Mouse (Mus musculus) kidney, postnatal 0 days (tissue): ENCODE data around the gene Igfbp5. TPM values are rescaled to one million over a fixed set of nuclear protein-coding genes. Genes with fewer than 3 reads are reported as not detected.

Source experiments
- ATAC-seq: fragments of 200-750 bp; cut with Nextera tagmentation; replicated peaks from 2 replicates; pipeline ENCODE4 v1.8.0; 2017; ENCODE audit warnings: low read depth, moderate number of reproducible peaks, moderate TSS enrichment, moderate library complexity; ENCODE audit not compliant: low FRiP score
- DNase-seq: peaks from one replicate; pipeline ENCODE4 v3.0.0-alpha.2; 2016; ENCODE audit warnings: low spot score
- H3K27ac ChIP-seq: fragments of 300-500 bp; sonication (generic); 2 replicates; pipeline ENCODE4 v1.5.1; 2014; ENCODE audit warnings: mild to moderate bottlenecking
- H3K27me3 ChIP-seq: fragments of 300-500 bp; sonication (generic); 2 replicates; pipeline ENCODE4 v1.6.1; 2014; ENCODE audit warnings: low read length, mixed read lengths; ENCODE audit not compliant: insufficient read depth
- H3K36me3 ChIP-seq: fragments of 300-500 bp; sonication (generic); 2 replicates; pipeline ENCODE4 v1.6.1; 2014; ENCODE audit warnings: low read length, mixed read lengths; ENCODE audit not compliant: insufficient read depth
- H3K4me1 ChIP-seq: fragments of 300-500 bp; sonication (generic); replicated peaks from 2 replicates; pipeline ENCODE4 v1.6.1; 2014; ENCODE audit warnings: antibody characterized with exemption, low read length, mixed read lengths; ENCODE audit not compliant: insufficient read depth
- H3K4me2 ChIP-seq: fragments of 300-500 bp; sonication (generic); 2 replicates; pipeline ENCODE4 v1.6.1; 2014; ENCODE audit warnings: mild to moderate bottlenecking, low read length, moderate library complexity, mixed read lengths
- H3K4me3 ChIP-seq: fragments of 300-500 bp; sonication (generic); replicated peaks from 2 replicates; pipeline ENCODE4 v1.5.1; 2014; ENCODE audit warnings: low read depth, low read length
- H3K9ac ChIP-seq: fragments of 300-500 bp; sonication (generic); 2 replicates; pipeline ENCODE4 v1.6.1; 2014; ENCODE audit warnings: low read depth, low read length
- H3K9me3 ChIP-seq: fragments of 300-500 bp; sonication (generic); replicated peaks from 2 replicates; pipeline ENCODE4 v1.6.1; 2016; ENCODE audit warnings: low read length, inconsistent platforms, mixed read lengths
- CTCF ChIP-seq: IDR thresholded peaks from 2 replicates; pipeline ENCODE4 v1.5.1; 2016; ENCODE audit warnings: antibody characterized with exemption, low read depth, mild to moderate bottlenecking, moderate library complexity
- WGBS: fragments of 180-500 bp; shearing (Covaris S2); extraction: QIAGEN DNeasy Blood & Tissue Kit; methylation state at CpG from one replicate; pipeline ENCODE4 v1.1.7; 2014; 5-methylcytosine and 5-hydroxymethylcytosine counted together
- polyA plus RNA-seq: library from polyadenylated mRNA; unstranded; fragments of >200 nt; fragmentation: Nextera tagmentation; extraction: Ambion mirVana; gene quantifications from 2 replicates; pipeline ENCODE4 v1.2.1, GENCODE M21; 2015

Gene Igfbp5
- polyA plus RNA-seq, 1 experiment from 2014 or later = 87.7 TPM

DNA sequence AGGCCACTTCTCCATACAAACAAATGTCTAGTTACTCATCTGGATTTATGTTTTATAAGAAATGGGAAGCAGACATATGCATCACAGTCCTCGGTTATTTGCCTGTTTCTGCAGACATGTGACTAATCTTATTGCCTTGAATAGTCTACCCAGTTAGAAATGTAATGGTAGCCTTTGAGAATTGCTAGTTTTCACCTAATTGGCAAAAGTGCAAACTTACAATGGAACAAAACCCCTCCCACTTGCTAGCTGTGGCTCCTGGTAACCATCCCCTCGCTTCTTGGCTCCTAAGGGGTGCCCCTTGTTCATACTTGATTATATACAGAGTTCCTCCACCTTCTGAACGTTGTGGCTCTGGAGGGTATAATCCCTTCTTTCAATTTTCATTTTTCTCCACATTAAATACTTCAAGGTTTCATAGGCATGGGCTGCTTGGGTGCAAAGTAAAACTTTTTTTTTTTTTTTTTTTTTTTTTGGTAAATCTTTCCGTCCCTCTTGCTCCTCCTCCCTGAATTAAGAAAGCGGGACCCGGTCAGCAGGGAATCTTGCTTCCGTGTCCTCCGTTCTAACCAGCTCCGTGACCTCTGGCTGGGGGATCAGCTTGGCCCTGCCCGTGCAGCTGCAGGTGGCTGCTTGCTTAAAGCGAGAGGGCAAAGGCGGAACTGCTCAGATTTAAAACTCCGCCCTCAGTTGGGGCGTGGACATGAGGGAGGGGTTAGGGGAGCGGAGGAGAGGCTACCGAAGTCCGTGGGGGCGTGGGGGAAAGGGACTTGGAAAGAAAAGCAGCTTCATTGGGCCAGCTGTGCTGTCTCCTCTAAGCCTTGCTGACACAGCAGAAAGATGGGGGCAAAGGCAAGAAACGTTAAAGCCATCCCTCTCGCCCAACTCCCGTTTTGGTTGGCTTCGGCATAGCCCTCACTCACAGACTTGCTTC is 4.7 kb downstream of the Igfbp5 start:
- Histone ChIP-seq H3K4me2 (peak overlapping the region; percentile 91), H3K27me3 (no peaks in the 10 kb centered on the region), H3K9ac (no peak overlapping the region)

DNA sequence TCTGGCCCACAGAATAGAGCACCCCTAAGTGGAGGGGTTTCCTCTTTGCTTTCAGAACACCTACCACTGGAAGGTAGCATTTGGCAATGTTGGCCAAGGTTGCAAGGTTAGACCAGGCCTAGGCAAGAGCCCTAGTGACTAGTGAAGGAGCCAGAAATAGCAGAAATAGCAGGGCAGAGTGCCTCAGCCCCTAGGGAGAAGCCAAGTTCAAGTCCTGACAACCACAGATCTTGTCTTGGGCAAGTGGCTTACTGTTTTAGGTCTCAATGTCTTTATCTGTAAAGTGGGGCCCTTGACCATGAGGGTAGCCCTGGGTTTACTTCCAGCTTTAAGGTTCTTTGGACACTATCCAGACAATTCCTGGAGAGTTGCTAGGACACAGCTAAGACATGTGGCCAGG is 5.4 kb downstream of the Igfbp5 start:
- Histone ChIP-seq H3K4me1 (peaks cover 8% of the 10 kb centered on the region), H3K4me2 (no peak overlapping the region)
- no peak for ATAC-seq

More for the DNA sequence above, 4.7 kb downstream of the Igfbp5 start:
- peak; percentile 62 for ATAC-seq
- TF ChIP-seq CTCF = no peak
- H3K4me3 ChIP-seq = peak overlapping the region; percentile 65
- DNase-seq = peak; percentile 93
- peaks cover 8% of the 10 kb centered on the region for H3K4me1 ChIP-seq
- H3K36me3 ChIP-seq = no peaks in the 10 kb centered on the region
- peak overlapping the region; percentile 75 for H3K27ac ChIP-seq
- WGBS = 7% methylated on average over 22 of the region's 22 CpGs
- no peaks in the 10 kb centered on the region for H3K9me3 ChIP-seq

DNA sequence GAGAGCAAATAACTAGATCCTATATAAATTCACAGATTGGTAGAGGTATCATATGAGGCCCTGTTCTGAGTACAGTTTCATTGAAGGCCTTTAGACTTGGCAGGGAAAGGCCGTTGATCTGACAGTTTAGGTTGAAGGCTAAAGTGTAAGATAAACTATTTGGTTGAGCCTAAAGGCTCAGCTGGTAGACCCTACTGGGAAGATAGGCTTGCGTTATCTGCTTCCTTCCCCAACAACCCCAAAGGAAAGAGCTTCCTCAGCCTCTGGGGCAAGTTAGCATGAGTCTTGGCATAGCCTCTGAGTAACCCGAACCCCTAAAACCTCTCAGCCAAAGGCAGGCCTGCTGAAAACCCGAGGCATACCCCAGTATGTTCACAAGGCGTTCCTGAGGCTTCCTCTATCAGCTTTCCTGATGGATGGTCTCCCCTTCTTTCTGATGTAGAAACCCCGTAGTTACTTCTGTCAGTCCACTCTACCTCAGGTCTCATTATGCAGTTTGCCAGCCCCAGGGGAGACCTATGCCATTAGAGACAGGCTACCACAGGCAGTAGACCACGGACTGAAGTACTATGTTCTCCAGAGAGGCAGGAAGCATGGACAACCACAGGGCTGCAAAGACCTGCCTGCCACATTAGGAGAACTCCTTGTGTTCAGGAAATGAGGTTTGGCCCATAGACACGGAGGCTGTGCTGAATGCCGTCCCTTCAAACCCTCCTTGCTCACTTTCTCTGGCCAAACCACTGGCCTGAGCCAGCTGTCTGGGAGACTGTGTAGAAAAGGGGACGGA is 6.1 kb downstream of the Igfbp5 start:
- Histone ChIP-seq H3K9ac (no peak overlapping the region), H3K9me3 (no peaks in the 10 kb centered on the region), H3K4me2 (no peak overlapping the region), H3K36me3 (no peaks in the 10 kb centered on the region), H3K27me3 (no peaks in the 10 kb centered on the region), H3K4me1 (peaks cover 8% of the 10 kb centered on the region), H3K4me3 (no peak overlapping the region), H3K27ac (no peak overlapping the region; the same call in 1 of the 2 replicates)
- no peak for TF ChIP-seq CTCF
- WGBS = 66% methylated on average over 10 of the region's 10 CpGs
- ATAC-seq (no peak), DNase-seq (no peak)

More for the DNA sequence above, 5.4 kb downstream of the Igfbp5 start:
- Histone ChIP-seq H3K4me3 (no peak overlapping the region), H3K9me3 (no peaks in the 10 kb centered on the region), H3K27ac (no peak overlapping the region), H3K9ac (no peak overlapping the region), H3K36me3 (no peaks in the 10 kb centered on the region), H3K27me3 (no peaks in the 10 kb centered on the region)
- no peak for TF ChIP-seq CTCF
- DNase-seq = no peak

DNA sequence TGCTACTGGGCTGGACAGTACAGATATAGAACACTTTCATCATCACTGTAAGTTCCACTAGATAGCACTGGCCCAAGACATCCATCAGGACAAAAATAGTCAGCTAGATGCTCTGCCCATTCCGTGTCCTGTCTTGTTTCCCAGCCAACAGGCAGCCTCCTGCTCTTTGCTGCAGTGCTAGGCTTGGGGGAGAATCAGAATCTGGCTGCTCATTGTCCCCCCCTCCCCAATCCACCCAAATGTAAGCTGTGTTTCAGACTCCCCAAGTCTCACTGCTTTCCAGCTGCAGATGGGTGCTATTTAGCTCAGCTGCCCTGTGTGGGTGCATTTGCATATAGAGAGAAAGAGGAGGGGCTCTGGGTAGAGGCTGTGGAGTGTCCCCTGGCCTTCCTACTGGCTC is 7.3 kb downstream of the Igfbp5 start:
- H3K9me3 ChIP-seq = no peaks in the 10 kb centered on the region
- H3K4me2 ChIP-seq = no peak overlapping the region
- ATAC-seq (no peak), DNase-seq (no peak)
- no peaks in the 10 kb centered on the region for H3K27me3 ChIP-seq
- peaks cover 4% of the 10 kb centered on the region; the same call in 1 of the 2 replicates for H3K36me3 ChIP-seq
- no peak overlapping the region for H3K27ac ChIP-seq
- peaks cover 8% of the 10 kb centered on the region for H3K4me1 ChIP-seq
- no peak for TF ChIP-seq CTCF
- H3K4me3 ChIP-seq = no peak overlapping the region
- H3K9ac ChIP-seq = no peak overlapping the region
- 52% methylated on average over 1 of the region's 1 CpGs for WGBS

DNA sequence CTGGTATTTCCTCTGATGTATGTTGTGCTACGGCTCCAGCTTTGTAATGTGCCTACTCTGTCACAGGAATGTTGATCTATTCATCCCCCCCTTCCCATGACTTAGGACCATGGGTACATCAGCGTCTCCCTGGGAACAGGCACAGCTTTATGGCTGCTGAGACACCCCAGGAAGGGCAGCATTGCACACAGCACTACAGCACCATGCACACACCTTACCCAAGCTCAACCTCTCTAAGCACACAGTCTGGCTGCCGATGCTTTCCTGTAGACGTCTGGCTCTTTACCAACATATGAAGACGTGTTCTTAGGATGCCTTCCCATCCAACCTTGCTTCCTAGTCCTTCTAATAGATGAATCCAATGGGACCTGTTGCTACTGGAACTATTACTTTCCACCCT is 8.3 kb downstream of the Igfbp5 start:
- no peak for TF ChIP-seq CTCF
- WGBS = 57% methylated on average over 5 of the region's 5 CpGs
- no peaks in the 10 kb centered on the region for H3K9me3 ChIP-seq

DNA sequence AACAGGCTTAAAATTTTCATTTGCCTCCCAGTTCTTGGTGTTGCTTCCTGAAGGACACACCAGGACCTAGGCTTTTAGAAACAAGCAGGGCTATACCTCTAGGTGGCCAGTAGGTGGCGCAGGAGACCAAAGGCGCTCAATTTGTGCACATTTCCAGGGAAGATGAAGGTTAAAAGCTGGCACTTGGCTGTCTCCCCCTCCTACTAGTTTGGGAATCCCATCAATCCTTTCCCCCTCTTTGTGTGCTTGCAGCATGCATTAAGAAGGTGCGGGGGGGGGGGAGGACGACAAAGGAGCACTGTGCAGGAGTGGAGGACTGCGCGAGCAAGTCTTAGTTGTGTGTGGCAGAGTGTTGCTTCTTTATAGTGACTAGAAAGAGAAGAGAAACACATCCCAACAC is 8.8 kb downstream of the Igfbp5 start:
- ATAC-seq (no peak), DNase-seq (peak; percentile 93)
- H3K27ac ChIP-seq = no peak overlapping the region
- peaks cover 7% of the 10 kb centered on the region for H3K4me1 ChIP-seq
- no peak overlapping the region for H3K4me3 ChIP-seq
- H3K4me2 ChIP-seq = no peak overlapping the region
- no peak overlapping the region for H3K9ac ChIP-seq
- peak; percentile 99 for TF ChIP-seq CTCF
- no peaks in the 10 kb centered on the region for H3K9me3 ChIP-seq
- peaks cover 6% of the 10 kb centered on the region; the same call in 1 of the 2 replicates for H3K36me3 ChIP-seq
- no peaks in the 10 kb centered on the region for H3K27me3 ChIP-seq
- WGBS = 26% methylated on average over 6 of the region's 6 CpGs

More for the DNA sequence above, 8.3 kb downstream of the Igfbp5 start:
- Histone ChIP-seq H3K36me3 (peaks cover 6% of the 10 kb centered on the region; the same call in 1 of the 2 replicates), H3K4me3 (no peak overlapping the region), H3K27me3 (no peaks in the 10 kb centered on the region), H3K9ac (no peak overlapping the region), H3K4me1 (peaks cover 8% of the 10 kb centered on the region), H3K27ac (no peak overlapping the region), H3K4me2 (no peak overlapping the region)
- no peak for DNase-seq
- no peak for ATAC-seq
